Mouse (Mus musculus): Measurements from ENCODE around the gene Stoml3. TPM values are rescaled to one million over a fixed set of nuclear protein-coding genes. Genes with fewer than 3 reads are reported as not detected.

Stoml3 gene
- total RNA-seq (2022), result under 1 TPM; 0.41 to 0.99 (median 0.53) TPM

DNA sequence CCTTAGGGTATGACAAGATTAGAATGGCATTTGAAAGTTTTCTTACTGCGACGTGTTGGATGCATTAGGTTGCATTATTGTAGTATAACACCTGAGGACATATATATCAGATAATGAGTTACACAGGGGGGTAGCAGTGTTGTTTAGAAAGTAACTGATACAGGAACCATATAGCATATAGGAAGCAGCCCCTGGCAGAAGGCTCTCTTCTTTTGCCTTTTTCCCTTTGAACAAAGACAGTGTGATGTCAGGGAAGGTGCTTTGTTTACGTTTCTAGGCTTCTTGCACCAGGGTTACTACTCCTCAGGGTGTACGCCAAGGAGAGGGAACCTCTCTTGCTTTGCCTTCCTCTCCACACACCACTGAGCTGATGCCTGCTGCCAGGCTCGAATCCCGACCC lies at the start of gene Stoml3:
Gene Stoml3 (plus strand): TSS at position 301 of the 400 bp plus-strand sequence.
- DNase-seq (ENCODE audit: low spot score in 2 of 2), result no peak

GRCm38 (mm10) chr3:53445540-53445939 lies 42.9 kb upstream of the Stoml3 start:
- DNase-seq (ENCODE audit: low spot score in 2 of 2), result no peak

DNA sequence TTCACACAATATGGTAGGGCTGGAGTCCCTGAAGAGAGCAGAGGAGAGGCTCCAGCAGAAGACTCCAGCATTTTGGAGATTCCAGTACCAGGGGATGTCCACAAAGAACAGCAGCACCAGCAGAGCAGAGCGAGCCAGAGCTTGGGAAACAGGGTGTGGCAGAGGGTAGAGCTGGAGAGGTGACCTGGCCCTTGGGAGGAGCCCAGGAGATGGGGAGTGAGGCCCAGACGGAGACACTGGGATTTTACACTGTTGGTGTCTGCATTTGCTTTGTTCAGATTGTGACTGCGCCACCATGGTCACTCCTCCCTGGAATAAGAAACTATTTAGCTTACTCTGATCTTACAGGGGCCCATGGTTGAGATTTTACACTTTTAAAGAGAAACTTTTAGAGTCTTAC lies 41.7 kb upstream of the Stoml3 start:
- no peak for DNase-seq (ENCODE audit: low spot score in 2 of 2)

DNA sequence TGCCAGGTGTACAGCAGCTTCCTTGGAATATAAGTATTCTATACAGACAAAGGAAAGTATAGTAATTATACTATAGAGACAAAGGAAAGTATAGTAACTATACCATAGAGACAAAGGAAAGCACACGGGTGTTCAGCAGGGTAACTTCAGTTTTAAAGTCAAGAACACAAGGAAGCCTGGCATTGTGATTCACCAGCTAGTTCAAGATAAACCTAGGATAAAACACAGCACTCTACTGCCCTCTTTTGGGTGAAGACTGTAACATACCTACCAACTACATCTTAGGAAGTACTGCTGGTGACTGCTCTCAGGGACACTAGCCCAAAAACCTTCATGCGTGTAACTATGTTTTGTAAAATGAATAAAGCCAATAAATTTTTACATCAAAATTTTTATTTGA lies 40.2 kb upstream of the Stoml3 start:
- no peak for DNase-seq (ENCODE audit: low spot score in 2 of 2)

DNA sequence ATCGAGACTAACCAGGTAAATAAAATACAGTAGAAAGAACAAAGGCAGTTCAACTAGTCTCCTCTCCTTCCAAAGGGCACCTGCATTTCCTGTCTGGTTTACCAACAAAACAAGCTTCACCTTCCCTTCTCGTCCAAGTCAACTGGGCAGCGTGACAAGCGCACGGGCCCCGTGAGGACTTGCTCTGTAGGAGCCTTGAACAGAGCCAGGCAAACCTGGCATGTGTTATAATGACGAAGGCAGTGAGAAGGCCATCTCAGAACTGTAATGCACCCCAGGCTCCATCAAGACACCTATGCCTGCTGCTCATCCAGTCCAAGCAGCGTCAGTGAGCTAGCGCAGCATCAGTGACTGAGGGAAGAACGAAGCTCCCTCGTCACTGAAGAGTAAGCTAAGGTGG lies 37.8 kb upstream of the Stoml3 start:
- no peak for DNase-seq (ENCODE audit: low spot score in 2 of 2)

DNA sequence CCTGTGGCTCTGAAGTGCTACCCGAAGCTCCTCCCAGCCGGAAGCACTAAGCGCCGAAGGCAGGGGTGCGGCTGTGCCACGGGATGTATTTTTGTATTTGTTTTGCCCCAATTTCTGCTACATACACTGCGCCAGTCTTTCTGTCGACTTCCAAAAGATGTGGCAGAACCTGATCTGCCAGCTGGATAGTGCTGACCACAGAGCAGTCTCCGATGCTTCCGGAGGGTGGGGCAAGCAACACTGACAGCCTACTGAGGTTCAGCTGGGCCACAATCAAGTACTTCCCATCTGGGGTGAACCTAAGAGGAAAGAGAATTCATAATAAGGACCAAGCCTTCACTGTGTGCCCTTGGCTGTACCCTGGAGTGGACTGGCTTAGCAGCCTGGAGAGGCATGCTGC lies 36.1 kb upstream of the Stoml3 start:
- DNase-seq (ENCODE audit: low spot score in 2 of 2), result no peak

DNA sequence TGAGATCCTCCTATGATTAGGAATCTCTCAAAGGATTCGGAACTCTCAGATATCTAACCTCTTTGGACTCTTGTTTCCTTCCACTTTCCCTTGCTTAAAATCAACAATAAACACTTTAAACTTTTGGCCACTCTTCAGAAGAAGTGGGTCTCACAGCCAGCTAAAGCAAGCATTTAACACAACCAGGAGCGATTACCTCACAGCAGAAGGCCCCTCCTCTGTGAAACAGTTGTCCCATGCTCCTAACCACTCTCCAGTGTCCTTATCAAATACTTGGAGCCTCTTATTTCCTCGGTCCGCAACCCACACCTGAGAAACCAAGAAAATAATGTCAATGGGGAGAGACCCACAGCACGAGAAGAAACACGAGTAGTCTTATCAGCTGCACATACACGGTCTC lies 35.1 kb upstream of the Stoml3 start:
- DNase-seq (ENCODE audit: low spot score in 2 of 2), result no peak

DNA sequence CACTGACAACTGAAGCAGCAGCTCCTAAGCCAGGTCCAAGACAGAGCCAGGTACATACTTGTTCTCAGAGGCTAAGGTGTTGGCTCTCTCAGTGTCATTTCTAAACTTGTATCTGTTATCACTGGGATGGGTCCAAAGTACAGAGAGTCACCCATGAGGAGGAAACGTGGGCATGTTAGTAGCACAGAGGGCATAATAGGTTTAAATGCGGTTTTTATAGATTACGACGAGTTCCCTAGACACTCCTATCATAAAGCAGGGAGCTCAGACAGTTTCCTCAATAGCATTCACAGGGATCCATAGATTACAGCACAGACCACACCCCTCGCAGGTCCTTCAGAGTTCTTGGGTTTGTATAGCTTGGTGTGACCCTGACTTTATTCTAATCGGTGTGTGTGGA lies 34.4 kb upstream of the Stoml3 start:
- DNase-seq (ENCODE audit: low spot score in 2 of 2), result no peak

GRCm38 (mm10) chr3:53454561-53454960 lies 33.9 kb upstream of the Stoml3 start:
- no peak for DNase-seq (ENCODE audit: low spot score in 2 of 2)

- no peak for DNase-seq (ENCODE audit: low spot score in 2 of 2)
Measured at GRCm38 (mm10) chr3:53454984-53455383, 33.5 kb upstream of the Stoml3 start.

DNA sequence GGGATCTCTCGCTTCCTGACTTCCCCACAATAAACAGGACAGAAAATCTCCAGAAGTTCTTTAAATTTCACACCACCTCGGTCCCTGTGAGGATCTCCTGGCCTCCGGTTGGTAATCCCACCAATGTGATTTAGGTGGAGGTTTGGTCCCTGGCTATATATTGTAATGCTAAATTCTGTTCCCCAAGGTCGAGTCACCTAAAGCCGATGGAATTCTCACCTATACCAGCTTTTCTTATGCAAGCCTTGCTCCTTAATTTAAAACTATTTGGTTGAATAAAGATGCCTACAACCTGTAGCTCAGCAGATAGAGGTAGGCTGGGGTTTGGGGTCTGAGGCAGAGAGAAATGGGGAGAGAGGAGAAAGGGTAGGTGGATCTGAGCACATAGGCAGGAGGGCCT lies 30.7 kb upstream of the Stoml3 start:
- no peak for DNase-seq (ENCODE audit: low spot score in 2 of 2)

GRCm38 (mm10) chr3:53460106-53460505 lies 28.3 kb upstream of the Stoml3 start:
- no peak for DNase-seq (ENCODE audit: low spot score in 2 of 2)

- no peak for DNase-seq (ENCODE audit: low spot score in 2 of 2)
Measured at GRCm38 (mm10) chr3:53462701-53463045, 25.8 kb upstream of the Stoml3 start.

DNA sequence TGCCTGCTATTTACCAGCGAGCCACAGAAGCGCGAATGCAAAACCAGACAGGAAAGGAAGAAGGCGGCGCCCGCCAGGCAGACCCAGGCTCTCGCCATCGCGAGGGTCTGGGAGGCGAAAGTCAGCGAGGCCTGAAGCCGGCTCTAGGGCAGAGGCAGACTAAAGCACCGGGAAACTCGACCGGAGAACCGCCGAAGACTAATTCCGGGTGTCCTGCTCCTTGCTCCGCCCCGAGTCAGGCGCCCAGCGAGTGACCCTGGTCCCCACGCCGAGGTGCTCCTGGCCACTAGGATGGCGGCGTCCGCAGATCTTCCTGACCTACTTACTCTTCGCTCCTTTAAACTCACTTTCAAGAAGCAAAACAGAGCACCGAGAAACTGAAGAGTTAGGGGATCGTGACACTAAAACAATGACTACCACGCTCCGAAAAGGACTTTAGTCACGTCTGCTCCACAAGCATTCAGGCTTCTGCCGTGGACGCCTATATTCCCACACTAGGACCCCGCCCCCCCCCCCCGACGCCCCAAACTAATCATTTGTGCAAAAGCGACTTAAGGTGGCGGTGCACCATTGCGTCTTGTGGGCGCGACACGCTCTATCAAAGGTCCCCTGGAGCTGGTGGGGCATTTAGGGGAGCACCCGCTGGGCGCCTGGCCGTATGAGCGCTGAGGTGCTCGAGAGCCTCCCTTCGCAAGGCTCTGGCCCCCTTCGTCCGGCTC lies 25.2 kb upstream of the Stoml3 start, which contains the start of the genes Nhlrc3 and Proser1:
Gene Nhlrc3 (minus strand): TSS at position 287 of the 719 bp plus-strand sequence.
Gene Proser1 (plus strand): TSS at position 621 of the 719 bp plus-strand sequence.
- DNase-seq (ENCODE audit: low spot score in 2 of 2), result peak; percentile 96

- DNase-seq (ENCODE audit: low spot score in 2 of 2), result no peak
Measured at GRCm38 (mm10) chr3:53463765-53464114, 24.7 kb upstream of the Stoml3 start.

DNA sequence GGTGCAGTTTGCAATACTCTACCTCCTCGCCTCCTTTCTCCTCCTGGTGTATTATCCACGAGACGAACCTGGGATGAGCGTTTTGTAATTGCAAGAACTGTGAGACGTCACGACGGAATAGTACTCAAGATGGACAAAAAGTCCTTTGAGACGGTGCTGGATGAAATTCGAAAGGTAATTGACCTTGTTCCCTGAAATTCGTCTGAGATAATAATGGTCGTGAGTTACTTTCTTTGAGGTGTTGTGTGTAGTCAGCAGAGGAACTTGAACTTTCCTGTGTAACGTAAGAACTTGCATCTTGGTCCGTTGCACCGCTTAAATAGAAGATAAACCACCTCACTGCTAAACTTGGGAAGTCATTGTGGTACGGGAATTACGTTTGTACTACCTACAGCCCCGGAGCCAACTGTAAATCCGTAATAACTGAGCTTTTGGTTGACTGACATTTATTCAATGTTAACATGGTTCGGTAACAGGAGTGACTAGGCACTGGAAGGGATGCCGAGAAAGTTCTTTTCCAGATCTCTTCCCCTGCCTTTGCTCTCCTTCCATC lies 24.2 kb upstream of the Stoml3 start:
- no peak for DNase-seq (ENCODE audit: low spot score in 2 of 2)

- no peak for DNase-seq (ENCODE audit: low spot score in 2 of 2)
Measured at GRCm38 (mm10) chr3:53465330-53465729, 23.1 kb upstream of the Stoml3 start.

DNA sequence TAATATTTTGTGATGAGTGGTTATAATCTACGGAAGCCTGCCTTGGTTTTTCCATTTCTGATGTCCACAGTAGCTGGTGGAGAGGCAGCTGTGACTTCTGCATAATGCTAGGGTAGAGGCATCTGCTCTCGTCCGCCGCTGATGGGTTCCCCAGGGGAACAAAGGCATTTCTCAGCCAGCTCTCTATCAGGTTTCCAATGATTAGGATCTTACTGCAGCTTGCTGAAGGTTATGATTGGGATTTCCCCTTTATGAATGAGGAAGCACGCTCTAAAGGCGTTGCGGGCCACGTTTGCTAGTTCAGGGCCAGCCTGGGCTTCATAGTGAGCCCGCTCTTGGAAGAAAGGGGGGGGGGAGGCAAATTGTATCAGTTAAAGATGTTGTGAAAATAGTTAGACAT lies 22.0 kb upstream of the Stoml3 start:
- DNase-seq (ENCODE audit: low spot score in 2 of 2), result no peak

GRCm38 (mm10) chr3:53467356-53467755 lies 21.1 kb upstream of the Stoml3 start:
- no peak for DNase-seq (ENCODE audit: low spot score in 2 of 2)

- DNase-seq (ENCODE audit: low spot score in 2 of 2), result no peak
Measured at GRCm38 (mm10) chr3:53469650-53470049, 18.8 kb upstream of the Stoml3 start.

- DNase-seq (ENCODE audit: low spot score in 2 of 2), result no peak
Measured at GRCm38 (mm10) chr3:53472061-53472460, 16.4 kb upstream of the Stoml3 start.

DNA sequence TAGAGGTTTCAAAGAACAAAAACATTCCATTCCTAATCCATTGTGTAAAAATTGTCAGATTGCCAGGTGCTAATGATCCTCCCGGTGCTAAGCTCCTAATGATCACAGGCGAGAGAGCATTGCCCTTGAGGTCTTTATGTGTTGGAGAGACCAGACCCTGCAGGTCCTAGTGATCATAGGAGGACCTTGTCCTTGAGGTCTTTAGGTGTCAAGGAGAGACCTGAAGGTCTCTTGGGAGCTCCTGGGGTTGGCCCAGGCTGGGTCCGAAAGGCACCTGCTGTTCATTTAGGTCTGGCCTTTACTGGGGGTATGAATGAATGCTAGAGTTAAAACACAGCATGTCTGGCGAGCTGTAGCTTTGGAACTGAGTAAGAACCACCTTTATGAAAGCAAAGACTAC lies 14.3 kb upstream of the Stoml3 start:
- no peak for DNase-seq (ENCODE audit: low spot score in 2 of 2)

- no peak for DNase-seq (ENCODE audit: low spot score in 2 of 2)
Measured at GRCm38 (mm10) chr3:53475889-53476288, 12.6 kb upstream of the Stoml3 start.

Measured in left cerebral cortex, adult 8-10 months (tissue).